Mouse (Mus musculus) granulocyte monocyte progenitor cell, adult 5-6 weeks (primary cell): ENCODE measurements around the gene Wfdc11. TPM values are rescaled to one million over a fixed set of nuclear protein-coding genes. Genes with fewer than 3 reads are reported as not detected.
"Not testable (repeated sequence)": the region's sequence is repeated elsewhere in the genome, so short reads cannot be mapped to it uniquely, and the experiment has no call there.

Experiments
- ATAC-seq: replicated peaks from 2 replicates; pipeline ENCODE4 v1.8.0; 2016; ENCODE audit warnings: mild to moderate bottlenecking, moderate TSS enrichment, inconsistent platforms; ENCODE audit not compliant: poor library complexity, severe bottlenecking
- total RNA-seq, 2 experiments: library from RNA; stranded (forward) in 1 of 2; stranded (reverse) in 1 of 2; fragments of 200-712, 200-1000 nt in 1 of 2; fragments of >200 nt in 1 of 2; fragmentation: Nextera tagmentation in 1 of 2; gene quantifications; 2 replicates each; pipeline ENCODE4 v1.2.3; 2014 to 2017

Wfdc11 gene
- not detected in 2 replicates for total RNA-seq (2014; fragmentation: Nextera tagmentation)
- not detected in 2 replicates for total RNA-seq (2017)

DNA sequence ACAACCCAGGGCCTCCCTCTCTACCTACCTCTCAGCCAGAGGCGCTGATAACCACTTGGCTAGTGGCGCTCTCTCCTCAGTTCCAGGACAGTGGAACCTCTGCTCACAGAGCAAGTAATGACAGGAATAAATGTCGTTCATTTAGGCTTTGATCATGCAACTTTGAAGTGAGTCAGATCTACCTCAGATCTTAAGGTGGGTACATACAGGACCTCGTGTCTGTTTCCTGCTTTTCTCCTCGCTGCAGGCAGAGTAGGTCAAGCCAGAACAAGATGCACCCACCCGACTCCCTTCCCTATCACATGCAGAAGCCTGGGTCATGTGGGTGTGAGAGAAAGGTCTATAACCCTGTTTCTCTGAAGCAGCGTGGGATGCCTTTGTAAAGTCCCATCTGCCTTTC, at the start of gene Wfdc11:
Gene Wfdc11, minus strand, starts transcription at position 101 of the 400 bp plus-strand sequence.
- no peak for ATAC-seq

DNA sequence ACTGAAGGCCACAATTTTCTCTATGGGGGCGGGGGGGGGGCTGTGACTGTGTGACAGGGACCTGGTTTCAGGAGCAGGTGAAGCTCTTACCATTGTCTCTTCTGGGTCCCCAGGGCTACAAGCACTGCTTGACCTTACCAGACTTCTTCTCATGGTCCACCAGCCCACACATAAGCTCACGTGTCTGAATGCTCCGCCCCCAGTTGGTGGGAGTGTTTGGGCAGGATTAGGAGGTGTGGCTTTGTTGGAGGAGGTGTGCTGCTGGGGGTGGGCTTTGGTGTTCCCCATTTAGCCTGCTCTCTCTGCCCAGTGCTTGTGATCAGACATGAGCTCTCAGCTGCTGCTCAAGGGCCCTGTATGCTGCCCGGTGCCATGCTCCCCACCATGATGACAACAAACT, 49.4 kb upstream of the Wfdc11 start:
- ATAC-seq: no peak

DNA sequence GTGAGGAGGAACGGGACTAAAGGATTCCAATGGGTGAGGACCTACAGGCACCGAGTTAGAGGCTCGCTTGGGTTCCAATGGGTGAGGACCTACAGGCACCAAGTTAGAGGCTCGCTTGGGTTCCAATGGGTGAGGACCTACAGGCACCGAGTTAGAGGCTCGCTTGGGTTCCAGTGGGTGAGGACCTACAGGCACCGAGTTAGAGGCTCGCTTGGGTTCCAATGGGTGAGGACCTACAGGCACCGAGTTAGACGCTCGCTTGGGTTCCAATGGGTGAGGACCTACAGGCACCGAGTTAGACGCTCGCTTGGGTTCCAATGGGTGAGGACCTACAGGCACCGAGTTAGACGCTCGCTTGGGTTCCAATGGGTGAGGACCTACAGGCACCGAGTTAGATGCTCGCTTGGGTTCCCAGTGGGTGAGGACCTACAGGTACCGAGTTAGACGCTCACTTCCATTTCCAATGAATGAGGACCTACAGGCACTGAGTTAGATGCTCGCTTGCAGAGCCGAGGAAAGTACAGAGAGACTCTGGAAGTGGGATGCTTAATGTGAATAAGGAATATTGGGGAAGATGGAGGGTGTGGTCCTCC, 42.4 kb upstream of the Wfdc11 start:
- not testable (repeated sequence) for ATAC-seq

DNA sequence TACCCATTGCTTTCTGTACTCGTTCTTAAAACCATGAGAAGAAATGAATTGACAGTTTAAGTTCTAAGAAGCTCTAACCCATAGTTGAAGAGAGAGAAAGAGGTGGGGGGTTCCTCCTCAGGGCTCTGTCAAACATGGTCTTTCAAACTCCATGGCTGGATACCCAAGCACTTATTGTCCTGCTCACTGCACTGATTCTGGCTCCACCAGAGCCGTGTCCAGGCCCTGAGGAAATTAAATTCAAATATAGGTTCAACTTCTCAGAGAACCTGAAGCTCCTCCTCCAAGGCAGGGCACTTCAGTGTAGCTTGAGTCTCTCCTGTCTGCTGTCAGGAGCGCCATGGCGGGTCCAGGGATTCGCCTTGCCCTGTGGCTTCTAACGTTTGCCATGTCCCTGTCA, 41.1 kb upstream of the Wfdc11 start, which contains the start of gene Spint5:
Gene Spint5, plus strand, starts transcription at position 301 of the 400 bp plus-strand sequence.
- ATAC-seq: no peak

DNA sequence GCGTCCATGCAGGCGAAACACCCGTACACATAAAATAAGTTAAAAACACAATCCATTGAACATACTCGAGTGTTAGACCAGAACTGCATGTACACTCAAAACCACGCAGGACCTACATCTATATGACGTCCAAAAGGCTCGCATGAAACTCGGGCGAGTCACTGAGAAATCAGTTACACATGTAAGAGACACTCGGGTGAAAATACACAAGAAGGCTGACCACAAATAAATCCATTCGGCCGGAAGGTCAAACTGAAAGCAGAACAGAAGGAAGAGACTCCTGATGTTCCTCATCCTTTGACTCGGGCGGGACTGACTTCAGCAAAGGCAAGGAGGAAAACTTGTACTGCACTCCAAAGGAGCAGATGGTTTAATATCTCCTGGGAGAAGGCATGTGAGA, 32.1 kb upstream of the Wfdc11 start:
- no peak for ATAC-seq

DNA sequence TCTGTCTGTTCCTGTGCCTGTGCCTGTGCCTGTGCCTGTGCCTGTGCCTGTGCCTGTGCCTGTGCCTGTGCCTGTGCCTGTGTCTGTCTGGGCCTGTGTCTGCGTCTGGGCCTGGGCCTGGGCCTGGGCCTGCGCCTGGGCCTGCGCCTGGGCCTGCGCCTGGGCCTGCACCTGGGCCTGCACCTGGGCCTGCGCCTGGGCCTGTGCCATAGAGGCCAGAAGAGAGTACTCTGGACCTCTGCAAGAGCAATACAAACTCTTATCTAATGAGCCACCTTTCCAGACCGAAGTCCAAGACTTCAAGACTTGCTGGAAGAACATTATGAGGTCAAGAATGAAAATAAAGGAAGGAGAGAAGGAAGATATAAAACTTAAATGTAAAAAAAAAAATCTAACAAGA, 31.4 kb upstream of the Wfdc11 start:
- no peak for ATAC-seq

DNA sequence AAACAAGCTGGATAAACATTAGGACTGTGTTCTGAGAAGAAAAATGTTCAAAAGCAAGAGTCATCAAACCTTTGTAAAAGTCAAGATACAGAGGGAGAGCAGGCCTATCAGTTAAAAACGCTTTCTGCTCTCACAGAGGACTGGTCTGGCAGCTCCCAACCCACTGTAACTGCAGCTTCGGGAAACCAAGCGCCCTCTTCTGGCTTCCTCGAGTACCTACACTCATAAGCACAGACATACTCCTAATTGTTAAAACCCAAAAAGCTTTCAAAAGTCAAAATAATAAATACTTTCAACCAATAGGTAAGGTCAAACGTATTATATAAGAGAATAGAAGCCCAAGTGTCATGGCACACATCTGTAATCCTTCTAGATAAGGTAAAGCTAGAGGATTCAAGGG, 30.3 kb upstream of the Wfdc11 start:
- no peak for ATAC-seq

DNA sequence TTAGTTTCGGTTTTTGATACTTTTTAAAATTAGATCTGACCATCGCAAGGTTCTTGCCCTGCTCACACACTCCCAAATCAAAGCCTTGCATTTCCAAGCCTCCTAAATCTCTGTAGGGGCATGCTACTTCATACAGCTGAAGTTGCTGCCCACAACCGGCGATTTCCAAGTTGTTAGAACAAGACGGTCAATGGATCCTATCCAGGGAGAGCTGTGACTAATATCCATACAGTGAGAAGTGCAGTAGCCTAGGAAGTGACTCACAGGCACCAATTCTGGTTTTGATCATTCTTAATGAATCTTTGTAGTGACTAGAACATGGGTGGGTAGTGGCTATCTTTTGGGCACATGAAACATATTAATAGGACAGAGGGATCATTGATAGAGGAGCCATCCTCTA, 27.9 kb upstream of the Wfdc11 start:
- ATAC-seq: no peak

DNA sequence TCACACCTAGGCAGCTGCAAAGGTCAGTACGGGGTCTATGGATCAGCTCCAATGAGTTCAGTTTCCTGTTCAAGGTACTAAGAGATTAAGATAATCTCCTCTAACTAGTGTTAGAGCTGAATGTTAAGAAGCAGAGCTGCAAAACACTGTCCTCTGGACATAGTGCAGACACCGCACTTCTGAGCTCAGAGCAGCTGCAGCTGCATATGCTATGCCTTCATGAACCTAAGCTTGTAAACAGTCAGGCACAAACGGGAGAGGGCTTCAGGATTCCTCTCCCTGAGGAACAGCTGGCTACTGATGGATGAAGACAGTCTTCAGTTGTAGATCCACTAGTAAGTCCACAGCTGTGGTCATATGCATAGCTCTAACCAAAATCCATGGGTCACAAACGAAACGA, 27.1 kb upstream of the Wfdc11 start:
- ATAC-seq: no peak

DNA sequence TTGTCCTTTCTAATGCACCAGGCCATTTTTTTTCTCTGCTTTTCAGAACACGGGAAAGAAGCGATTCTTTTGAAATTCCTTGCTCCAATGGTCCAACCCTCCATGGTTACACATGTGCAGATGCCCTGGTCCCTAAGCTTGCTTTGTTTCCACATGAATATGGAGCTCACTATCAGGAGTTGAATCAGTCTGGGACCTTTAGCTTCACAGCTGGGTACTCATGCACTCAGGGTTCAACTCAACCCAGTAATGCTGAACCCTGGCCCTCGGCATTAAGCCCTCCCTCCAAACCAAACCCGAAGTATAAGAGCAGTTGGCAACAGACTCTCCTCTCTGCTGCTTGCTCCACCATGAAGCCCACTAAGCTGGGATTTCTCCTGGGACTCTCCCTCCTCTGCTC, 24.3 kb upstream of the Wfdc11 start, which contains the start of gene Spint4:
Gene Spint4, plus strand, starts transcription at position 301 of the 400 bp plus-strand sequence.
- no peak for ATAC-seq

DNA sequence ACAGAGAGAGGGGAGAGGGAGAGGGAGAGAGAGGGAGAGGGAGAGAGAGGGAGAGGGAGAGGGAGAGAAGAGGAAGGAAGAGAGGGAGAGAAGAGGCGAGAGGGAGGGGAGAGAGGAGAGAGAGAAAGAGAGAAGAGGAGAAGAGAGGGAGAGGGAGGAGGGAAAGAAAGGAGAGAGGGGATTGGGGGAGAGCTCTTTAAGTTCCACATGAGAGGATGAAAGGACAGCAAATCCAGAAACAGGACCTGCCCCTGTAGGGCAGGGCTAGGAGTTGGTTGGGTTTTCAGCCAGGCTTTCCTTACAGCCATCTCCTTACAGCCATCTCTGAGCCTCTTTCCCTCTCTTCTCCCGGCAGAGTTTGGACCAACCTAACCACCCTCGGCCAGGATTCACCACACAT, 10.9 kb upstream of the Wfdc11 start, which contains the start of gene Wfdc13:
Gene Wfdc13, plus strand, starts transcription at position 301 of the 400 bp plus-strand sequence.
- ATAC-seq: no peak

DNA sequence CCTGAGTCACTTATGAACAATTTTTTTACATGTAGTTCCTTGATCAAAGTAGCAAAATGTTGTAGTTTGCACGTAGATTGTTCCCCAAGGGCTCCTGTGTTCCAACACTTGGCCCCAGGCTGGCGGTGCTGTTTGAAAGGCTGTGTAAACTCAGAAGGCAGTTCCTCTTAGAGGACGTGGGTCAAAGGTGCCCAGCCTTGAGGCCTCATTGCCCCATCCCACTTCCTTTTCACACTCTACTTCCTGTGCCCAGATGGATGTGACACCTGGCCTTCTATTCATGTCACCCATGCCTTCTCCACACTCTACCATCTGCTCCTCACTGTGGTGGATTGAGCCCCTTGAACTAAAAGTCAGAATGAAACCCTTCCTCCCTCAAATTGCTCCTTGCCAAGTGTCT, 6.0 kb upstream of the Wfdc11 start:
- peak; percentile 71 for ATAC-seq

DNA sequence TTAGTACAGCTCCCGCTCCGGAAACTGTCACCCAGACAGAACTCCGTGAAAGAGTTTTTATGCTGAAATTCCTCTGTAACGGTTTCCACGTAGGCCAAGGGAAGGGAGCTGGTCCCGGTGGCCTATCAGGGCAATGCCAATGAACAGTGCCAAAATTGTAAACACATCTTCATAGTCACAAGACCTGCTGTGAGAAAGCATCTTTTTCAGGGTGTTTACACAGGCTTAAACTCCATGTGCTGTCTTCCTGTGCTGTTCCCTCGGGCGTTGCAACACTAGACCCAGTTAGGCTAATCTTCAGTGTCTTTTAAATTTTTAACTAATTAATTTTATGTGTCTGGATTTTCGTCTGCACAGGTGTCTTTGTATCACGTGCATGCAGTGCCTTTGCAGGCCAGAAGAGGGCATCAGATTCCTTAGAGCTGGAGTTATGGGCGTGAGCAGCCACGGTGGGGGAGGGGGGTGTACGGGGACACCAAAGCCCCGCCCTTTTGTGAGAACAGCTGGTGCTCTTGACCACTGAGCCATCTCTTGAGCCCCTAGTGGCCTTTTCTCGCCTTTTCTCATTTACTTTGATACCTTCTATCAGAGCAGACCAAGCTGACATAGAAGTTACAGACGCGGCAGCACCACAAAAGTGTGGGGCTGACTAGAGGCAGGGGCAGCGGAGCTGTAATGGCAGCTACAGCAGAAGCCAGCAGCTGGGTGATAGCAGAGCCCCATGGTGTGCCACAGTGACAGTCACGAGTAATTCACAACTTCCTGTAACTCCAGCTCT, 5.2 kb upstream of the Wfdc11 start:
- ATAC-seq: peak; percentile 93

DNA sequence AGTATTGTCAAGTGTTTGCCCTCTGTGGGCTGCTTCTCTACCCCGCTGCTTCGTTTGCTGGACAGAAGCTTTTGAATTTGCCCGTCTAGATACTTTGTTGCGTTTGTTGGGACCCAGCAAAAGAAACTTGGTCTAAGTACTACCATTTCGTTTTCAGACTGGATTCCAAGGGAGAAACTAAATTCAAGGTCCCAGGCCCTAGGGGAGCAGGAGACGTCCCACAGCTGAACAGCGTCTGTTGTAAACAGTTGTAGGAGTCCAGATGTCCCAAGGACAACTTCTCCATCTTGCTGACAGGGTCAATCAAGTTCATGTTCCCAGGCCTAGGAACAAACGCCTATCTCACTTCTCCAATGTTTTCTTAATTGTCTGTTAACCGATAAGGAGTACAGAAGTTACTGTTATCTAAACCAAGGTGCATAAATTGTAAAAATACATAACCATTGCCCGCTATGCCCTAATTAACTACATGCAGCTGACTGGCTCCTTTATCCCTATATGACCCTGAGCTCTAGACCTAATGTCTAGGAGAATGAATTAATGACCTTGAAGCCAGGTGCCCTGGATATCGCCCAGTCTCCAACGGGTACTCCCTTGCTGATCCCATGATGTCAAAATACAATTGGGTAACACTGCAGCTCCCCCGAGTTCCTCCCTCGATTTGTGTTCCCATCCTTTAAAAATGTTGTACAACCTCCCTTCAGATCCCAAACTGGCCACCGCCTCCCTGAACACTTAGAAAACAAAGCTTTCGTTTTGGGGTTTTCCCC, 3.2 kb upstream of the Wfdc11 start:
- ATAC-seq: no peak

DNA sequence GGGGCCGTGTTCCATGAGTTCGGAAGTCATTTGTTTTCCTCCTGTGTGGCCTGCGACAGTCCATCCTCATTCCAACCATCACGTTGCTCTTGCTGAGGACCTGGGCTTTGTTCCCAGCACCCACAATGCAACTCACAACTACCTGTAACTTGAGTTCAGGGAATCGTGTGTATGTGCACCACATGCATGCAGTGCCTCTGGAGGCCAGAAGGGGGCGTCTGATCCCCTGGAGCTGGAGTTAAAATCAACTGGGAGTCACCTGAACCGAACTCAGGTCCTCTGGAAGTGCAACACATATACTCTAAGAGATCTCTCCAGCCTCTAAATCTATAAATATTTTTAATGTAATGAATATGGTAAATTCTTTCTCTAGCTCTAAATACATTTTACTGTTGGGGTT, 2.2 kb upstream of the Wfdc11 start:
- ATAC-seq: no peak

DNA sequence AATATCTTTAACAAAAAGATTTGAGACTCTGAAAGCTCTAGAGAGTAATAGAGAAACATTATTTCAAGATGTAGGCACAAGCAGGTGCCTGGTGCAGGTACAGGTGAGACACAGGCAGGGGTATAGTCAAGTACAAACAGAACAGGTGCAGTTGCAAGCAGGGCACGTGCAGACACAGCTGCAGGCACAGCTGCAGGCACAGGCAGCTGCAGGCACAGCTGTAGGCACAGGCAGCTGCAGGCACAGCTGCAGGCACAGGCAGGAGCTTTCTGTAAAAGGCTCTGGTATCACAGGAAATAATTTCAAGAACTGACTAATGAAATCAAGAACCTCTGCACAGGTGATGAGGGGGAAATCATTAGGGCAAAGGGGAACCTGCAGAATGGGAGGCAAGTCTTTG, 2.9 kb downstream of the Wfdc11 start:
- ATAC-seq: no peak

DNA sequence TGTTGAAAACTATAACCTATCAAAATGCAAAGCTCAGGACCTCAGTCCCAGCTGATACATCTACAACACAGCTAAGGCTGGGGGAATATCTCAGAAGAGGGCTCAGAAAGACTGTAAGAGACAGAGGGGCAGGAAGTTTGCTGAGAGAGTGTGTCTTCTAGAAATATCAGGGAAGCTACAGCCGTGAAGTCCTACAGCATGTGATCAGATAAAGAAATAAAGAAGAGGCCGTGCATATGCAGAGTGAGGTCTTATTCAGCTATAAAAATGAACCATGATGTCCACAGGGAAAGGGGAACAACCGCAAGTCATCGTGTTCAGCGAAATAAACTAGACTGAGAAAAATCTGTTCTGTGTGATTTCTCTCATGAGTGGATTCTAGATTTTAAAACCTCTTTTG, 3.6 kb downstream of the Wfdc11 start:
- no peak for ATAC-seq

DNA sequence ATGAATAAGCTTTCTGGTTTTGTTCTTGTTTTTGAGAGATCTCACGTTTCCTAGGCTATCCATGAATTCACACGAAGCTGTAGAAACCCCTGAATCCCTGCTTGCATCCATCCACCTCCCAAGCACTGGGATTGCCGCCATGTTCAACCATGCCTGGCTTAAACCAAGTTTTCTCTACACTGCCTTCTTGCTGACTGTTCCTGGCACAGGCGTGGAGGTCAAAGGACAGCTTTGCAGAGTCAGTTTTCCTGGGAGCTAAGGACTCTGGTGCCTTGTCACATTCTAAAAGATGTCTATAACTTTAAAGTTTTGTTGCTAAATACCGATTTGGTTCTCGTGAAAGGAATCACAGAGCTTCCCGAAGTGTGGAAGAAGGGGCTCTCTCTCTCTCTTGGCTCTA, 9.0 kb downstream of the Wfdc11 start:
- ATAC-seq: no peak

DNA sequence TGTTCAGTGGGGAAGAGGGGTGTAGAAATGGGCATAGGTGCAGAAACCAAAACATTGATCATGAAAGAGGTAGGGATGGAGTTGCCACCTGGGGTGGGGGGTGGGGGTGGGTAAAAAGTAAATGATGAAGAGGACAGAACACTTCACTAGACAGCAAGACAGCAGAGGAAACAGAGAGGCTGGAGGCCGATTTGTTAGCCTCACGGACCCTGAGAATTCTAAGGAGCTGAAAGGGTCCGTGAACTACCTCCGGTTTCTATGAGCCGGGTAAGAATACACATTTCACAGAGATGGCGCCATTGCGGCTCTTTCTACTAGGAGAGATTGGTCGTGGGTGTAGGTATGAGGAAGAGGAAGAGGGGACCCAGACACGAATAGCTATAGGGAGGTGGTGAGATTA, 17.4 kb downstream of the Wfdc11 start, which contains the start of gene Wfdc9:
Gene Wfdc9, minus strand, starts transcription at position 101 of the 400 bp plus-strand sequence.
- no peak for ATAC-seq

DNA sequence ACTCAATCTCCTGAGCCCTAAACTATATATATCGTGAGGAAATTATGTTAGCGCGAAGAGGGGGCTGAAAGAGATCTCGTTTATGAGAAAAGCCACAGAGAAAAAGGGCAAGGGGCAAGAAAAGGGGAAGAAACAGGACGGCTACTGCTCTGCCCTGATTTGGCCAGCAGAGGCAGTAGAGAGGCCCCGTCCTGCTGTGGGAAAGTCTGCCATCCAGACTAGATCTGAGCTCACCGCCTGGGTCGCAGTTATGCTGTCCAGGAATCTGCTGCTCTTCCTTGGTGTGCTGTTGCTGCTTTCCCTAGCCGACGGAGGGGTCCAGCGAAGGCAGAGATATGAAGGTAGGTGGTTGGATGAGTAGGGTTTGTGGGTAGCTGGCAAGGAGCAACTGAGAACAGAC, 18.0 kb downstream of the Wfdc11 start, which contains the start of gene Wfdc10:
Gene Wfdc10, plus strand, starts transcription at position 189 of the 400 bp plus-strand sequence.
- peak; percentile 98 for ATAC-seq
